Mouse (Mus musculus) large intestine, adult 2 months (tissue): ENCODE results near the gene Cenpu. TPM values are rescaled to one million over a fixed set of nuclear protein-coding genes. Genes with fewer than 3 reads are reported as not detected.

Experiments
- DNase-seq: peaks from one replicate; pipeline ENCODE4 v3.0.0-alpha.2; 2012; ENCODE audit warnings: low read depth, low spot score
- WGBS: fragments of 180-500 bp; shearing (Covaris S2); methylation state at CpG from one replicate; pipeline ENCODE4 v1.1.7; 2018; 5-methylcytosine and 5-hydroxymethylcytosine counted together
- polyA plus RNA-seq: library from polyadenylated mRNA; depleted of rRNA; stranded (reverse); fragments of >200 nt; gene quantifications from 2 replicates; pipeline ENCODE4 v1.2.3, GENCODE M21; 2012

Gene Cenpu
- polyA plus RNA-seq, 1 experiment = 2.4 TPM

- 87% methylated on average over 2 of the region's 2 CpGs for WGBS
- DNase-seq = no peak
Observed at GRCm38 (mm10) chr8:46593772-46594171, 41.9 kb downstream of the Cenpu start.

- no peak for DNase-seq
- 75% methylated on average over 2 of the region's 2 CpGs for WGBS
Observed at GRCm38 (mm10) chr8:46595593-46595992, 43.8 kb downstream of the Cenpu start.

GRCm38 (mm10) chr8:46596530-46596929 lies 44.7 kb downstream of the Cenpu start:
- no peak for DNase-seq
- 95% methylated on average over 2 of the region's 2 CpGs for WGBS

- no peak for DNase-seq
- WGBS = 63% methylated on average over 2 of the region's 2 CpGs
Observed at GRCm38 (mm10) chr8:46597411-46597810, 45.6 kb downstream of the Cenpu start.

DNA sequence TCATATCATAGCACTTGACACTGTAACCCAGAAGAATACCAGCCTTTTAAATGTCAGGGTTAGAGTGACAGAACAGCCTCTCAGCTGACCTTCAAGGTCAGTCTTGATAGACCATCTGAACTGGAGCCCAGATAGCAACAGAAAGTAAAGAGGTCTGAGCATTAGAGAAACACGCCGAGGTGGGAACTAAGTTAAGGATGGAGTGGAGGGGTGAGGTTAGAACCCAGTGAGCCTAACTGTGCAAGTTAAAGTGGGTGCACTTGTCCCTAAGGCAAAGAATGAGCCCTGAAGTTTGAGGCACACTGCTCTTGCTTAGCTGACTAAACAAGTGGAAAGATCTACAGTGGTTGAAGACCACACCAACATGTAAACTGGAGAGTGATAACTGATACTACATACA lies 46.3 kb downstream of the Cenpu start:
- 93% methylated on average over 2 of the region's 2 CpGs for WGBS
- DNase-seq = no peak

- 97% methylated on average over 5 of the region's 5 CpGs for WGBS
- DNase-seq = no peak
Observed at GRCm38 (mm10) chr8:46598753-46599152, 46.9 kb downstream of the Cenpu start.

DNA sequence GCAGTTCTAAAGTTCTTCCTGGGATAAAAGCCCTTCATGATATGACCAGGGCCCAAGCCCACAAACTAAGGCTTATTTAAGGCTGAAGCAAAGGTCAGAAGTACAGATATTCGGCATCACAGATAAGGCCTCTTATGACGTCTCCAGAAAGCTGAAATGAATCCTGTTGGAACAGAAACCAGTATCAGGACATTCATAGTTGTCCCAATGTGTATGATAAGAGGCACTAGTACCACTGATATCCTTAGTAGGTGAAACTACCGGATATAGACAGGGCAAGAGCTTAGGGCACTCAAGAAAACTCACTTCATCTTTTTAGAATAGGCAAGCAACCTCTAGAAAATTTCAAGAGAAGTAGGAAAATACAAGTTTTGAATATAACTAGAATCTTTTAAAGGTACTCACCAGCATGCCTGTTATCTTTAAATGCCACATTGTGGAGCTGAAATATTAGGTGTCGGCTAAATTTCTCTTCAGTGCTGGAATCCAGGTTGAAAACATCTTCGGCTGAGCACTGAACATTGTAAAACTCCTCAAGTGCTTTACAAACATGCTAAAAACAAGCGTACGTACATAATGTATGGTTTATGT lies 47.6 kb downstream of the Cenpu start:
- 86% methylated on average over 7 of the region's 7 CpGs for WGBS
- no peak for DNase-seq

DNA sequence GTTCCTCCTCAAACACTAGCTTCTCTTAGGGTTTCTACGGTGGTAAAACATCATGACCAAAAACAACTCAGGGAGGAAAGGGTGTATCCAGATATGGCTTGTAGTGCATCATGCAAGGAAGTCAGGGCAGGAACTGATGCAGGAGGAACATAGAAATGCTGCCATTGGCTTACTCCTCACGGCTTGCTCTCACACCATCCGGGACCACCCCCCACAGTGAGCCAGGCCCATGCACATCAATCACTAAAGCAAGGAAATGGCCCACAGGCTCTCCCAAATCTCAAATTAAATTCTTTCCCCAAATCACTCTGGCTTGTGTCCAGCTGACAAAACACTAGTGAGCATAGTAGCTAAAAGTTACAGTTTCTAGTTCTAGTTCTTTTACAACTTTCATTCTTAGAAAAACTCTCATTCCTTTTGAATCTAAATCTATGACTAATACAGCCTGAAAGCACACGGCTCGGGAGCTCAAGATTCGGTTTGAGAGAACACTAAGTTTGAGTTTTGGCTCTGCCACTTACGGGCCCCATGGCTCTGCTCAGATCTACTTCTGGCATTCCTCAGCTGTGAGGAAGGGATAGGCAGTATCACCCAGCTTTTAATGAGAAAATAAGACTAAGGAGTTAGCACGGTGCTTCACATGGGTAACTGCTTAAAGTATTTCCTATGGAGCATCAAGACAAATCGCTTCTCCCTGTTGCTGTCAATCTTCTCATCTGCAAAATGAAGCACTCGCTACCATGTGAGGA lies 49.3 kb downstream of the Cenpu start:
- DNase-seq = no peak
- 74% methylated on average over 10 of the region's 10 CpGs for WGBS

- no peak for DNase-seq
- 94% methylated on average over 5 of the region's 5 CpGs for WGBS
Observed at GRCm38 (mm10) chr8:46603587-46603986, 51.8 kb downstream of the Cenpu start.

GRCm38 (mm10) chr8:46606930-46607329 lies 55.1 kb downstream of the Cenpu start:
- 25% methylated on average over 1 of the region's 1 CpGs for WGBS
- no peak for DNase-seq

GRCm38 (mm10) chr8:46611557-46611956 lies 59.7 kb downstream of the Cenpu start:
- 59% methylated on average over 8 of the region's 8 CpGs for WGBS
- DNase-seq = no peak

- 75% methylated on average over 4 of the region's 4 CpGs for WGBS
- DNase-seq = no peak
Observed at GRCm38 (mm10) chr8:46612913-46613312, 61.1 kb downstream of the Cenpu start.

DNA sequence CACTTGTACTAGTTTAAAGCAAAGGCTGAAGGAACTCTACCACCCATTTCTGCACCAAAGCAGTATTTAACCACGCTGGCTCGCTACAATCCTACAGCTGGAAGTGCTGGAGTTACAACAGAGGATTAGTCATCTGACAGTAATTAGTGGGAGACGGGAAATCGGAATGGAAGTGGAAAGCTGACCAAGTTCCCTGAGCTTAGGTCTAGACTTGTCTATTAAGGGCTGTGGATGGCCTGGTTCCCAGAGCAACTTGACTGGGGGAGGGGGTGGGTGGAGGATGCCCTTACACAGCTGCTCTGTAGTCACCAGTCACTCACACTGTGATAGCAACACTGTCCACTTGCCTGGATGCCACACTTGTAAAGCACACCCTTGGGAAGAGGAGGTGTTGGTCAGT lies 61.5 kb downstream of the Cenpu start:
- WGBS = 38% methylated on average over 4 of the region's 4 CpGs
- no peak for DNase-seq

GRCm38 (mm10) chr8:46615936-46616335 lies 64.1 kb downstream of the Cenpu start:
- DNase-seq = no peak
- WGBS = 49% methylated on average over 8 of the region's 8 CpGs

GRCm38 (mm10) chr8:46616879-46617689 lies 65.3 kb downstream of the Cenpu start, which contains the start of the genes Primpol and Casp3:
TSS of gene Primpol (minus strand) at chr8:46617212.
TSS of gene Casp3 (plus strand) at chr8:46617291.
- under 1% methylated on average over 54 of the region's 54 CpGs for WGBS
- DNase-seq = peak; percentile 90

DNA sequence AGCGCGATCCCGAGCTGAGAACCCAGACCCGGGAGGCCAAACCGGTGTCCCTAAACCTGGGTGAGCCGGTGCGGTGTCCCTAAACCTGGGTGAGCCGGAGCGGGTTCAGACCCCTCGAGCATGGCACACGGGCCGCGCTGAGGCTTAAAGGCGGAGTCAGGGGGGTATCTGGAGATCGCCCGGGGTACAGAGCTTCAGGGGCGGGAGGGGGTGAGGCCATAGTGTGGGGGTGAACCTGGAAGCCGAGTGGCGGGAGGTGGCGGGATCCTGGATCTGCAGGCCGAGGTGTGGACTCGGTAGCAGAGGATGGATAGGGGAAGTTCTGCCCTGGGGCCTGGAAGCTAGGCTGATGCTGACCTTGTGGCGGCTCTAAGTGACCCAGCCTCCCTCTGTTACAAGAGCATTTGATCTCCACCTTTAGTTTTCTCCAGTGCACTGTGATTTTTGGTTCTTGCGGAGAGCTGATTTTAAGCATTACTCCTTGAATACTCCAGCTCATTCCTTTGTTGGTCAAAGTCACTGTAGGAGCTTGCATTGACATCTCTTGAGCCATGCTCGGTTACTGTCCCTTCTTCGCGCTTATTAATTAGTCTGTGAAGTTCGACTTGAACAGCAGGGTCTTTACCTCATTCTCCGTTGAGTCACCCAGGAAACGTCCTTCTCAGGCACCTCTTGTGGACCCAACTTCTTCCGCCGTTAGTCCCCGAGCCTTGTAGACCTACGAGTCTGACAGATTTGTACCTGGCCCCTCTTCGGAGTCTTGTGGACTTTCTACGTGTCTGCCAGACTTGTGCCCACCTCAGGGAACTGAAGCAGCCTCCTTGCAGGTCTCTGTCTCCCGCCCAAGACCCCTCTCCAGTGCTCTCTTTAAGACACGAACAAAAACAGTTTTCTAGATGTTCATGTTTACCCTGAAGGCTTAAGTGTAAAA lies 66.1 kb downstream of the Cenpu start:
- DNase-seq = no peak
- WGBS = 1% methylated on average over 38 of the region's 38 CpGs

GRCm38 (mm10) chr8:46618639-46619320 lies 67.0 kb downstream of the Cenpu start:
- 9% methylated on average over 10 of the region's 10 CpGs for WGBS
- no peak for DNase-seq

GRCm38 (mm10) chr8:46622446-46623270 lies 70.8 kb downstream of the Cenpu start:
- 64% methylated on average over 9 of the region's 9 CpGs for WGBS
- no peak for DNase-seq
